Mouse (Mus musculus) embryonic facial prominence, embryonic 13.5 days (tissue): ENCODE data around the gene Adat2. TPM values are rescaled to one million over a fixed set of nuclear protein-coding genes. Genes with fewer than 3 reads are reported as not detected.

Source experiments
- ATAC-seq: fragments of 200-750 bp; cut with Nextera tagmentation; 2 replicates; pipeline ENCODE4 v1.8.0; 2017; ENCODE audit warnings: low read depth; ENCODE audit not compliant: insufficient number of reproducible peaks, insufficient read depth, low FRiP score, low TSS enrichment
- H3K27ac ChIP-seq: fragments of 300-500 bp; sonication (generic); 2 replicates; pipeline ENCODE4 v1.5.1; 2015; ENCODE audit warnings: moderate library complexity, mild to moderate bottlenecking, inconsistent platforms
- H3K27me3 ChIP-seq: fragments of 300-500 bp; sonication (generic); 2 replicates; pipeline ENCODE4 v1.6.1; 2015; ENCODE audit warnings: mild to moderate bottlenecking, inconsistent platforms
- H3K36me3 ChIP-seq: fragments of 300-500 bp; sonication (generic); 2 replicates; pipeline ENCODE4 v1.6.1; 2015; ENCODE audit warnings: mild to moderate bottlenecking, inconsistent platforms
- H3K4me1 ChIP-seq: fragments of 300-500 bp; sonication (generic); 2 replicates; pipeline ENCODE4 v1.6.1; 2015; ENCODE audit warnings: inconsistent platforms
- H3K4me2 ChIP-seq: fragments of 300-500 bp; sonication (generic); 2 replicates; pipeline ENCODE4 v1.6.1; 2015; ENCODE audit warnings: moderate library complexity, mild to moderate bottlenecking, inconsistent platforms
- H3K4me3 ChIP-seq: fragments of 300-500 bp; sonication (generic); 2 replicates; pipeline ENCODE4 v1.5.1; 2015; ENCODE audit warnings: mild to moderate bottlenecking, inconsistent platforms
- H3K9ac ChIP-seq: fragments of 300-500 bp; sonication (generic); 2 replicates; pipeline ENCODE4 v1.6.1; 2015; ENCODE audit warnings: mild to moderate bottlenecking, inconsistent platforms
- H3K9me3 ChIP-seq: fragments of 300-500 bp; sonication (generic); 2 replicates; pipeline ENCODE4 v1.6.1; 2016; ENCODE audit warnings: inconsistent platforms
- WGBS: fragments of 180-500 bp; shearing (Covaris S2); methylation state at CpG from one replicate; pipeline ENCODE4 v1.1.7; 2015; ENCODE audit warnings: mixed read lengths; 5-methylcytosine and 5-hydroxymethylcytosine counted together
- polyA plus RNA-seq: library from polyadenylated mRNA; unstranded; fragments of >200 nt; fragmentation: Nextera tagmentation; extraction: Ambion mirVana; gene quantifications from 2 replicates; pipeline ENCODE4 v1.2.1, GENCODE M21; 2015

The Adat2 gene
- polyA plus RNA-seq = 4.8 TPM in 2 replicates

- peak within 1 kb of the TSS; percentile 69 for H3K4me2 ChIP-seq
- peaks cover 5% of the 10 kb centered on the region for H3K4me1 ChIP-seq
- peak; percentile 91 for ATAC-seq
- H3K4me3 ChIP-seq = peak within 1 kb of the TSS; percentile 80
- no peaks in the 10 kb centered on the region for H3K27me3 ChIP-seq
- under 1% methylated on average over 51 of the region's 51 CpGs for WGBS
- H3K9ac ChIP-seq = peak within 1 kb of the TSS; percentile 86
- peak within 1 kb of the TSS; percentile 82 for H3K27ac ChIP-seq
- no peaks in the 10 kb centered on the region for H3K9me3 ChIP-seq
- 0 out of 2 replicates have a peak, but pooled peaks cover 5% of the 10 kb centered on the region for H3K36me3 ChIP-seq
Observed at GRCm38 (mm10) chr10:13552646-13553497, at the start of gene Adat2, which contains the start of gene Pex3. Adat2 (plus strand) TSS chr10:13552894. Pex3 (minus strand) TSS chr10:13553142.

DNA sequence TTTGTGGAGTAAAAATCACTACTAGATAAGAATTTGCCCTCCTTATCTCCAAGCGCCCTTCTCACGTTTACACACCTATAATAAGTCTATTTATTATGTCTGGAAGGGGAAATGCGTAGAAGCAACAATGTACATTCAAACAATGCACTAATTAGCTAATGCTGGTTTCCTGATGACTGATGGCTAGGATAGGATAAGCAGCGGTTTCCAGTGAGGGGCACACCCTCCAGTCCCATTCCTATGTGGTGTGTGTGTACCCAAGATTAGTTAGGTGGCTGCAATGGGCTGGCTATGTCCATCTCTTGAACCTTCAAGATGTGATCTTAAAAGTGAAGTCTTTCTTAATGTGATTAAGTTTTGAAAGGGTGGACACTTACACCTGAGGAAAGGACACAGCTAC is 30.8 kb upstream of the Adat2 start:
- Histone ChIP-seq H3K27ac (no peak overlapping the region), H3K27me3 (no peaks in the 10 kb centered on the region), H3K4me2 (no peak overlapping the region), H3K4me3 (no peak overlapping the region), H3K9ac (no peak overlapping the region), H3K4me1 (no peaks in the 10 kb centered on the region), H3K36me3 (peaks cover 2% of the 10 kb centered on the region), H3K9me3 (no peaks in the 10 kb centered on the region)
- WGBS = 86% methylated on average over 4 of the region's 4 CpGs
- ATAC-seq = no peak

DNA sequence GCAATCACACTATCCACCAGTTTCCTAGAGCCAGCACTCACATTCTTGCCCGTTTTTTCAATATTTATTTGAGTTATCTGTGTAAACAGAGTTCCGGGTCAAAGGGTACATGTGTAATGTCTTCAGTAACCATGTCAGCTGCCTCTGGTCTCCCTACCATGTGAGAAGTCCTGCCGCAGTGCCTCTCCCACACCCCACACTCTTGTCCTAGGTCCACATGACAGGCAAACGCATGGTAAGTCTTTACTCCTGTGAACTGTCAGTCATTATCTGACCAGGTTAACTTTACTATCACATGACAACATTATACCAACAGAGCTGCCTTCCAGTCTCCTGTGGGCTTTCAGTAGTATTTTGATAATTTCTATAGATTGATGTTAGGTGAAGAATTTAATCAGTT is 24.5 kb upstream of the Adat2 start:
- Histone ChIP-seq H3K27ac (no peak overlapping the region), H3K27me3 (no peaks in the 10 kb centered on the region), H3K9me3 (no peaks in the 10 kb centered on the region), H3K36me3 (peaks cover 42% of the 10 kb centered on the region), H3K4me2 (no peak overlapping the region), H3K4me1 (no peaks in the 10 kb centered on the region), H3K9ac (no peak overlapping the region), H3K4me3 (no peak overlapping the region)
- 85% methylated on average over 4 of the region's 4 CpGs for WGBS
- no peak for ATAC-seq

- no peak for ATAC-seq
- Histone ChIP-seq H3K27me3 (no peaks in the 10 kb centered on the region), H3K4me3 (no peak overlapping the region), H3K9ac (no peak overlapping the region), H3K4me1 (no peaks in the 10 kb centered on the region), H3K27ac (no peak overlapping the region), H3K9me3 (no peaks in the 10 kb centered on the region), H3K4me2 (no peak overlapping the region), H3K36me3 (peaks cover 50% of the 10 kb centered on the region)
- WGBS = 81% methylated on average over 3 of the region's 3 CpGs
Observed at GRCm38 (mm10) chr10:13534751-13535150, 17.9 kb upstream of the Adat2 start.

DNA sequence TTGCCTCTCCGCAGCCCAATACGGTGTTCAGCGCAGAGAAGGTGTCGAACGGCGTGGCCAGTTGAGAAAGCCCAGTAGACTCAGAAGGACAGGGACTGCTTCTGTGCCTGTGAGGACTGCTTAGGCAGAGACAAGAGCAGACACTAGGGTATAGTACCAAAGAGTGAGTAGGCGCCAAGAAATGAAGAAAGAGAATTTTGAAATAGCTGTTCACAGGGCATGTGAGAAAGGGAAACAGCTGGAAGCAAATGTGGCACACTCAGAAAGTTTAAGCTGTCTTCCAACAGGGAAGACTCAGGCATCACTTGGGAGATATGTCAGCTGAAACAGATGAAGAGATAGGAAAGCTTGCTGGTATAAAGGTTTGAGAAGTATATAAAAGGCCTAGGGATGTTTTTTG is 16.0 kb upstream of the Adat2 start:
- no peaks in the 10 kb centered on the region for H3K4me1 ChIP-seq

DNA sequence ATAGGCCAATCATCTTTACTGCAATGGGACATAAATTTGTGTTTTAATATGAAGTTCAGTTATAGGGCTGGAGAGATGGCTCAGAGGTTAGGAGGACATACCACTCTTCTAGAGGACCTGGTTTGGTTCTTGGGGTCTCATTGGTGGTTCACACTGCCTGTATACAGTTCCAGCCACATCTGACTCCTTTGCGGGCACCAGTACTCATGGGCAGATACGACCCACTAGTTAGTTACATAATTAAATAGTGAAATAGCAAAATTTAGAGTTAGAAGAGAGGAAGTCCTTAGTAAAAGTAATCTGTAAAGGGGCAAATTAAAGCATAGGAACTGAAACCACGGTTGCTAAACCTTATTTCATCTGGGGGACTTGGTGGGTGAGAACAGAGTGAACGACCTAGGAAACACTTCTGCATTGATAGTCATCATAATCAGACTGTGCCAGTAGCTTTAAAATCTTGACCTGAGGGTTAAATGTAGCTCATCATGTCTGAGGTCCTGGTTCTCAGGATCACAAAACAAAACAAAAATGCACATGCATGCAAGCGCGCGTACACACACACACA is 12.8 kb upstream of the Adat2 start:
- Histone ChIP-seq H3K4me3 (no peak overlapping the region), H3K9ac (no peak overlapping the region), H3K36me3 (peaks cover 31% of the 10 kb centered on the region), H3K27me3 (no peaks in the 10 kb centered on the region), H3K4me2 (no peak overlapping the region), H3K27ac (no peak overlapping the region), H3K4me1 (no peaks in the 10 kb centered on the region), H3K9me3 (no peaks in the 10 kb centered on the region)
- WGBS = 92% methylated on average over 7 of the region's 7 CpGs
- no peak for ATAC-seq

More for the DNA sequence above, 16.0 kb upstream of the Adat2 start:
- no peak overlapping the region for H3K4me3 ChIP-seq
- ATAC-seq = no peak
- H3K9me3 ChIP-seq = no peaks in the 10 kb centered on the region
- no peak overlapping the region for H3K4me2 ChIP-seq
- no peak overlapping the region for H3K27ac ChIP-seq
- 97% methylated on average over 7 of the region's 7 CpGs for WGBS
- no peaks in the 10 kb centered on the region for H3K27me3 ChIP-seq
- peaks cover 41% of the 10 kb centered on the region for H3K36me3 ChIP-seq
- no peak overlapping the region for H3K9ac ChIP-seq

DNA sequence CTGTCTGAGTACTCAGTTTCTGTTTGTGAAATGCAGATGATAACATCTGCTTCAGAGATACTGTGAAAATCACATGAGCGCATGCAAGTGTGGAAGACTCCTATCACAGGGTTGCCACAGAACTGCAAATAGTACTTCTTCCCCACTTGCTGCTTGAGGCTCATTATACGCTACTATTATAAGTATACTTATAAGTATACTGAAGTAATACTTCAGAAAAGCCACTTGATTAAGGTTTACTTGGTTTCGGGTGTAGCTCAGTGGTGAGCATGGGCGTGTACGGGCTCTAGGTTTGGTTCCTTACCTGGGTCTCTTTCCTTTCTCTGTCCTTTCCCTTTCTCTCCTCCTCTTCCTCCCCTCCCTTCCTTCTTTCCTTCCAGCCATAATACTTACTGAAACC is 11.0 kb upstream of the Adat2 start:
- ATAC-seq = no peak
- H3K9ac ChIP-seq = no peak overlapping the region
- no peak overlapping the region for H3K27ac ChIP-seq
- no peak overlapping the region for H3K4me2 ChIP-seq
- no peaks in the 10 kb centered on the region for H3K27me3 ChIP-seq
- H3K9me3 ChIP-seq = no peaks in the 10 kb centered on the region
- WGBS = 94% methylated on average over 5 of the region's 5 CpGs
- peaks cover 32% of the 10 kb centered on the region for H3K36me3 ChIP-seq
- H3K4me1 ChIP-seq = no peaks in the 10 kb centered on the region
- H3K4me3 ChIP-seq = no peak overlapping the region

DNA sequence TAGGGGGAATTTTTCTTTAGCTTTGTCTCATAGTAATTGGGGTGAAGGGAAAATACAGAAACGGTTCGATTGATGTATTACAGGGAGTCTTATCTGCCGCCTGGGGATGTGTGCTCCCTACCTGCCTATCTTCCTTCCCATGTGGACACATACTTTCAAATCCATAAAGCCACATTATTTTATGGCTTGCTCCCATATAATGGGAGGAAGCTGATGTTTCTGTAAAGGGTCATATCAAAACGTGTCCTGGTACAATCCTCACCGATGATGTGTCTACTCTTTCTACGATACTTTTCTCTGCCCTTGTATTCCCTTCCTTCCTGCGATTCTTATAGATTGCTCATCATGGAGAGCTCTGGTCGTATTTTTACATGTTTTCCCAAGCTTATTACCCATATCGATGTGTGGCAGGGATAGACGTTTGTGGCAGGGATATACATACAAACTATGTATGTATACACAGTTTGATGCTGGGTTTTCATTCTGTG is 848 bp downstream of the Adat2 start:
- ATAC-seq = no peak
- peak overlapping the region; percentile 80 for H3K4me3 ChIP-seq
- peaks cover 5% of the 10 kb centered on the region for H3K4me1 ChIP-seq
- H3K36me3 ChIP-seq = 0 out of 2 replicates have a peak, but pooled peaks cover 5% of the 10 kb centered on the region
- peak overlapping the region; percentile 69 for H3K4me2 ChIP-seq
- peak overlapping the region; percentile 86 for H3K9ac ChIP-seq
- H3K9me3 ChIP-seq = no peaks in the 10 kb centered on the region
- WGBS = 26% methylated on average over 10 of the region's 10 CpGs
- no peak overlapping the region for H3K27ac ChIP-seq
- H3K27me3 ChIP-seq = no peaks in the 10 kb centered on the region

DNA sequence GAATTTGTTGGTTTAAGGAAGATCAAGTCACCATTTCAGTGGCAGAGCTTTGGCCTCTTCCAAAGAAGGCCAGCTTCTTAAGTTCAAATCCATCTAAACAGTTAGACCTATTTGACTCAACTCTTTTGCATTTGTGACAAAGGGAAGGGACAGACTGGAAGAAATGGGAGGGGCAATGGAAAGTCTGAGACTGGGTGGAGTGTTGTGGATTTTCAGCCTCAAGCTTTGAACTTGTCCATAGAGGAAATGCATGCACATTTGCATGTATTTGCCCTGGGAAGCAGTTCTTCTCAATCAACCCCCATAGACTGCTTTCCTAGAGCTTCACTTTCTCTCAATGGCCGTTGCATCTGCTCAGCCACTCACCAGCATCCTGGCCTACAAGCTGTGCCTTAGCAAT is 1.6 kb downstream of the Adat2 start:
- ATAC-seq = no peak
- Histone ChIP-seq H3K9ac (no peak overlapping the region), H3K27ac (no peak overlapping the region), H3K4me3 (no peak overlapping the region), H3K36me3 (0 out of 2 replicates have a peak, but pooled peaks cover 5% of the 10 kb centered on the region), H3K9me3 (no peaks in the 10 kb centered on the region), H3K4me2 (no peak overlapping the region), H3K4me1 (peaks cover 5% of the 10 kb centered on the region), H3K27me3 (no peaks in the 10 kb centered on the region)
- WGBS = 94% methylated on average over 1 of the region's 1 CpGs

DNA sequence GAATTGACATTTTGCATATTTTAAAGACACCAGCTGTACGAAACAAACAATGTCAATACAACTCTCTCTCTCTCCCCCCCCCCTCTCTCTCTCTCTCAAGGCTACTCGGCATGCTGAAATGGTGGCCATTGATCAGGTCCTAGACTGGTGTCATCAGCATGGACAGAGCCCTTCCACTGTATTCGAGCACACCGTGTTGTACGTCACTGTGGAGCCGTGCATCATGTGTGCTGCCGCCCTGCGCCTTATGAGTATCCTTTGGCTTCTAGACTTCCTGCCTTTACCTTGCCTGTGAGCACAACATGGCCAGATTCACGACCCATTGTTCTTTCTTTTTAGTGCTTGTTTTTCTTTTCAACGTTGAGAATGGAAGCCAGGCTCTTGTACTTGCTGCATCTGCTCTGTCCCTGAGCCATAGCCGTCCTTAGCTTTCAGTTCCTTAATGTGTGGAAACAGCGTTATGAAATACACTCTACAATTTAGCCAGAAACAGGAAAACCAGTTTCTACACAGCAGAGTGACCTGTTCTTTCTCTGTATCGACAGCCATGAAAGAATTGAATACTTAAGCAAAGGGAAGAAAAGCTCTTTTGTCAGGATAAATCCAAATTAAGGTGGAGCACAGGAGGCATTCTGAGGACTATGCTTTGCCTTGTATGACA is 7.5 kb downstream of the Adat2 start:
- no peaks in the 10 kb centered on the region; the same call in 1 of the 2 replicates for H3K4me1 ChIP-seq
- H3K4me3 ChIP-seq = no peak overlapping the region
- no peak for ATAC-seq
- H3K9me3 ChIP-seq = no peaks in the 10 kb centered on the region
- no peak overlapping the region for H3K9ac ChIP-seq
- H3K36me3 ChIP-seq = peaks cover 24% of the 10 kb centered on the region
- H3K4me2 ChIP-seq = no peak overlapping the region
- no peak overlapping the region for H3K27ac ChIP-seq
- H3K27me3 ChIP-seq = peaks cover 4% of the 10 kb centered on the region; the same call in 1 of the 2 replicates
- 90% methylated on average over 13 of the region's 13 CpGs for WGBS

DNA sequence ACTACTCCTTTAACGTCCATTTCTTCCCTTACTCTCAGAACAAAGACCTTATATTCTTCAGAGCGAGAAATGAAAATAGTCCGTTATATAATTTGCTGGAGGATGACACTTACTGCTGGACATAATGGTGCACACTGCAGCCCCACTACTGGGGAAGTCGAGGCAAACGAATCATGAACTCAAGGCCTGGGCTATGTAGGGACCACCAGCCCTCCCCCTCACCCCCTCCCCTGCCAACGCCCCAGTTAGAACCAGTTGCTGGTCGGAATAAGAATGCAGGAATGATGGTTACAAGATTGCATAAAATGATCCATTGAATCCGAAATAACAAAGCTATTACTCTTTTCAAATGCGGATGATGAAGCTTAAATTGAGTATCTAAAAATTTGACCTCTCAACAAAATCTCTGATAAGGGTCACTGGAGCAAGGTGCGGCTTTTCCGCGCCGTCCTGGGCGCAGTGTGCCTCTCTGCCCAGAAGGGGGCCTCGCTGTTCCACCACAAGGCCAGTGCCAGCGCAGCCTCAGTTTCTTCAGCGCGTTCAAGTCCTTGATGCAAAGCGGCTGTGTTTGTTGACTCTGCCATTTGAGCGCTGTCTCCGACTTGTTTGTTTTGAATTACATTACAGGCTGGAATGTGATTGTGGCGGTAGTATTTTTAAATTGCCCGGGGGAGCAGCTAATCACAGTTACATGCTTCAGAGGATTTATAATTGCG is 11.8 kb downstream of the Adat2 start:
- H3K4me1 ChIP-seq = peaks cover 5% of the 10 kb centered on the region; the same call in 1 of the 2 replicates
- peak overlapping the region; percentile 56 for H3K4me2 ChIP-seq
- ATAC-seq = no peak
- no peaks in the 10 kb centered on the region for H3K9me3 ChIP-seq
- H3K27me3 ChIP-seq = peaks cover 25% of the 10 kb centered on the region
- no peak overlapping the region for H3K27ac ChIP-seq
- H3K36me3 ChIP-seq = peaks cover 20% of the 10 kb centered on the region
- H3K9ac ChIP-seq = no peak overlapping the region
- H3K4me3 ChIP-seq = peak overlapping the region; percentile 22; the same call in 1 of the 2 replicates
- WGBS = 24% methylated on average over 24 of the region's 24 CpGs
